Comparison of ENCODE assay signal across 26 mouse cellular contexts in genomic region chr5:67628180-67628940, GRCm38 (mm10). TPM values are rescaled to one million over a fixed set of nuclear protein-coding genes. Genes with fewer than 3 reads are reported as not detected.
DNase-seq lines count a peak whose midpoint lies in the region; ATAC-seq lines count a peak whose summit lies in the region.
"Had no signal": no experiment of that assay in that cellular context is flagged by ENCODE, and none has a peak within 500 bp of the region (broad histone marks: within the 10 kb centered on the region; RNA-seq: fewer than 3 reads in every experiment).

No protein-coding gene starts in this region.

- peaks cover 6% of the 10 kb centered on the region for H3K4me1 ChIP-seq in kidney, embryonic 16.5 days (ENCODE audit: insufficient read depth, low read length)
- H3K4me1 ChIP-seq in midbrain, embryonic 10.5 days = peaks cover 39% of the 10 kb centered on the region
- H3K4me1 ChIP-seq in midbrain, embryonic 11.5 days (ENCODE audit: control insufficient read depth, insufficient read depth, low read length) = peaks cover 4% of the 10 kb centered on the region
- no peaks in the 10 kb centered on the region for H3K4me1 ChIP-seq in intestine, embryonic 16.5 days (ENCODE audit: control insufficient read depth, insufficient read depth, low read length)
- H3K4me1 ChIP-seq in stomach, embryonic 16.5 days (ENCODE audit: control insufficient read depth, insufficient read depth, low read length) = peaks cover 10% of the 10 kb centered on the region; the same call in 1 of the 2 replicates
- peaks cover 6% of the 10 kb centered on the region for H3K4me1 ChIP-seq in forebrain, embryonic 13.5 days
- H3K4me1 ChIP-seq: limb, embryonic 15.5 days had no signal

- peak; percentile 1 for DNase-seq in kidney, adult 18-20 months
- peak; percentile 12 for DNase-seq in midbrain, embryonic 10.5 days (ENCODE audit: low spot score)
- DNase-seq in midbrain, embryonic 11.5 days (ENCODE audit: low spot score, missing footprints) = no peak
- DNase-seq: adrenal gland, adult 8-10 months; B cell, adult 2 months; cerebellum, adult 11-12 months; gastrocnemius, postnatal 14 days; heart, adult 18-20 months; heart, postnatal 14 days; kidney, adult 9 months; kidney, postnatal 36 days; right cerebral cortex, postnatal 14 days had no signal

- H3K9me3 ChIP-seq in kidney, embryonic 16.5 days (ENCODE audit: low read length) = no peaks in the 10 kb centered on the region
- H3K9me3 ChIP-seq in midbrain, embryonic 10.5 days (replicated peaks) = no peaks in the 10 kb centered on the region
- H3K9me3 ChIP-seq in midbrain, embryonic 11.5 days (ENCODE audit: control insufficient read depth, low read length) = no peaks in the 10 kb centered on the region
- H3K9me3 ChIP-seq in intestine, embryonic 16.5 days (ENCODE audit: control insufficient read depth, low read length) = no peaks in the 10 kb centered on the region
- H3K9me3 ChIP-seq in stomach, embryonic 16.5 days (replicated peaks; ENCODE audit: control insufficient read depth, low read length) = no peaks in the 10 kb centered on the region
- no peaks in the 10 kb centered on the region for H3K9me3 ChIP-seq in forebrain, embryonic 13.5 days (replicated peaks)
- H3K9me3 ChIP-seq: embryonic facial prominence, embryonic 10.5 days; G1E; heart, embryonic 13.5 days; limb, embryonic 15.5 days; midbrain, embryonic 12.5 days had no signal

- no peak overlapping the region for H3K4me3 ChIP-seq in kidney, embryonic 16.5 days (ENCODE audit: low read length)
- H3K4me3 ChIP-seq in midbrain, embryonic 10.5 days = no peak overlapping the region
- no peak overlapping the region for H3K4me3 ChIP-seq in midbrain, embryonic 11.5 days (ENCODE audit: low read depth, low read length)
- H3K4me3 ChIP-seq in intestine, embryonic 16.5 days (ENCODE audit: low read length) = no peak overlapping the region
- H3K4me3 ChIP-seq in stomach, embryonic 16.5 days (replicated peaks; ENCODE audit: low read length) = no peak overlapping the region
- no peak overlapping the region for H3K4me3 ChIP-seq in forebrain, embryonic 13.5 days
- H3K4me3 ChIP-seq: embryonic facial prominence, embryonic 10.5 days; heart, embryonic 13.5 days; limb, embryonic 15.5 days; midbrain, embryonic 12.5 days had no signal

- no peak for ATAC-seq in kidney, embryonic 16.5 days (ENCODE audit: low FRiP score, low TSS enrichment)
- no peak for ATAC-seq in midbrain, embryonic 11.5 days (ENCODE audit: low FRiP score)
- peak; percentile 23; the same call in 1 of the 2 replicates for ATAC-seq in intestine, embryonic 16.5 days
- peak; percentile 81; the same call in 1 of the 2 replicates for ATAC-seq in stomach, embryonic 16.5 days (ENCODE audit: insufficient read depth, low FRiP score)
- no peak for ATAC-seq in forebrain, embryonic 13.5 days
- ATAC-seq: activated CD4-positive, CD25-positive, alpha-beta regulatory T cell, adult 4 months; forebrain, embryonic 16.5 days; hindbrain, postnatal 0 days; Patski had no signal

- WGBS in kidney, embryonic 16.5 days = 59% methylated on average over 9 of the region's 9 CpGs
- 63% methylated on average over 9 of the region's 9 CpGs for WGBS in midbrain, embryonic 10.5 days
- WGBS in midbrain, embryonic 11.5 days = 70% methylated on average over 9 of the region's 9 CpGs
- 55% methylated on average over 9 of the region's 9 CpGs for WGBS in intestine, embryonic 16.5 days
- 58% methylated on average over 9 of the region's 9 CpGs for WGBS in stomach, embryonic 16.5 days
- 81% methylated on average over 9 of the region's 9 CpGs for WGBS in forebrain, embryonic 13.5 days

- no peak overlapping the region for H3K27ac ChIP-seq in kidney, embryonic 16.5 days (ENCODE audit: low read length)
- H3K27ac ChIP-seq in midbrain, embryonic 10.5 days (replicated peaks) = peak overlapping the region; percentile 38; the same call in 1 of the 2 replicates
- H3K27ac ChIP-seq in midbrain, embryonic 11.5 days (ENCODE audit: low read depth, low read length) = no peak overlapping the region
- H3K27ac ChIP-seq in intestine, embryonic 16.5 days (ENCODE audit: low read length) = no peak overlapping the region
- peak overlapping the region; percentile 78 for H3K27ac ChIP-seq in stomach, embryonic 16.5 days (ENCODE audit: low read length)
- H3K27ac ChIP-seq in forebrain, embryonic 13.5 days = no peak overlapping the region
- H3K27ac ChIP-seq: embryonic facial prominence, embryonic 10.5 days; heart, embryonic 13.5 days; hindbrain, postnatal 0 days; limb, embryonic 15.5 days; midbrain, embryonic 12.5 days had no signal

- H3K4me2 ChIP-seq in kidney, embryonic 16.5 days (replicated peaks; ENCODE audit: low read depth, low read length) = no peak overlapping the region
- H3K4me2 ChIP-seq in midbrain, embryonic 11.5 days = no peak overlapping the region
- no peak overlapping the region for H3K4me2 ChIP-seq in intestine, embryonic 16.5 days (ENCODE audit: low read depth, low read length)
- no peak overlapping the region for H3K4me2 ChIP-seq in stomach, embryonic 16.5 days (ENCODE audit: low read depth, low read length)
- H3K4me2 ChIP-seq in forebrain, embryonic 13.5 days = no peak overlapping the region
- H3K4me2 ChIP-seq: heart, embryonic 13.5 days; limb, embryonic 15.5 days; midbrain, embryonic 12.5 days had no signal

- no peaks in the 10 kb centered on the region for H3K36me3 ChIP-seq in kidney, embryonic 16.5 days (ENCODE audit: insufficient read depth, low read length)
- H3K36me3 ChIP-seq in midbrain, embryonic 10.5 days = no peaks in the 10 kb centered on the region; the same call in 1 of the 2 replicates
- no peaks in the 10 kb centered on the region for H3K36me3 ChIP-seq in midbrain, embryonic 11.5 days (ENCODE audit: control insufficient read depth, insufficient read depth, low read length)
- no peaks in the 10 kb centered on the region for H3K36me3 ChIP-seq in intestine, embryonic 16.5 days (ENCODE audit: control insufficient read depth, insufficient read depth, low read length)
- no peaks in the 10 kb centered on the region for H3K36me3 ChIP-seq in stomach, embryonic 16.5 days (ENCODE audit: control insufficient read depth, insufficient read depth, low read length)
- H3K36me3 ChIP-seq in forebrain, embryonic 13.5 days (ENCODE audit: poor library complexity, severe bottlenecking) = peaks cover 6% of the 10 kb centered on the region; the same call in 1 of the 2 replicates
- H3K36me3 ChIP-seq: embryonic facial prominence, embryonic 10.5 days; heart, embryonic 13.5 days; limb, embryonic 15.5 days; midbrain, embryonic 12.5 days had no signal

- H3K27me3 ChIP-seq in kidney, embryonic 16.5 days (ENCODE audit: insufficient read depth, low read length) = no peaks in the 10 kb centered on the region
- H3K27me3 ChIP-seq in midbrain, embryonic 10.5 days (ENCODE audit: low read depth, poor library complexity, severe bottlenecking) = peaks cover 76% of the 10 kb centered on the region
- peaks cover 37% of the 10 kb centered on the region for H3K27me3 ChIP-seq in midbrain, embryonic 11.5 days (ENCODE audit: control insufficient read depth, insufficient read depth, low read length)
- H3K27me3 ChIP-seq in intestine, embryonic 16.5 days (replicated peaks; ENCODE audit: control insufficient read depth, insufficient read depth, low read length) = no peaks in the 10 kb centered on the region
- H3K27me3 ChIP-seq in stomach, embryonic 16.5 days (ENCODE audit: control insufficient read depth, insufficient read depth, low read length) = no peaks in the 10 kb centered on the region
- H3K27me3 ChIP-seq in forebrain, embryonic 13.5 days = no peaks in the 10 kb centered on the region; the same call in 1 of the 2 replicates
- H3K27me3 ChIP-seq: CH12.LX; heart, embryonic 13.5 days; limb, embryonic 15.5 days had no signal

- H3K9ac ChIP-seq in kidney, embryonic 16.5 days (replicated peaks; ENCODE audit: low read length) = no peak overlapping the region
- no peak overlapping the region for H3K9ac ChIP-seq in midbrain, embryonic 11.5 days (ENCODE audit: low read length)
- H3K9ac ChIP-seq in intestine, embryonic 16.5 days (ENCODE audit: low read depth, low read length) = no peak overlapping the region
- H3K9ac ChIP-seq in stomach, embryonic 16.5 days (ENCODE audit: low read length) = no peak overlapping the region
- no peak overlapping the region for H3K9ac ChIP-seq in forebrain, embryonic 13.5 days
- H3K9ac ChIP-seq: heart, embryonic 13.5 days; limb, embryonic 15.5 days; midbrain, embryonic 12.5 days had no signal

RNA-seq across cellular contexts. Expression of gene Shisa3, which starts 20.7 kb away (rescaled TPM):
- 92.3 and 109 TPM in 2 replicates for polyA plus RNA-seq in kidney, embryonic 16.5 days (2015; fragmentation: Nextera tagmentation; extraction: Ambion mirVana)
- polyA plus RNA-seq in midbrain, embryonic 10.5 days (2016; fragmentation: Nextera tagmentation; extraction: Ambion mirVana) = 16.2 and 30.1 TPM in 2 replicates
- polyA plus RNA-seq in midbrain, embryonic 11.5 days (2014; fragmentation: Nextera tagmentation; extraction: Ambion mirVana) = 22.5 and 23.1 TPM in 2 replicates
- polyA plus RNA-seq in intestine, embryonic 16.5 days (2015; fragmentation: Nextera tagmentation; extraction: Ambion mirVana) = 14.2 and 15.1 TPM in 2 replicates
- polyA plus RNA-seq in stomach, embryonic 16.5 days (2015; fragmentation: Nextera tagmentation; extraction: Ambion mirVana) = 29.3 and 33.1 TPM in 2 replicates
- 0.39 and 0.67 TPM in 2 replicates for polyA plus RNA-seq in forebrain, embryonic 13.5 days (2015; fragmentation: Nextera tagmentation; extraction: Ambion mirVana)
- polyA plus RNA-seq: G1E, Patski had no signal

Comparison
In these comparisons a context has a peak if more than half of its experiments do, and no peak if none do; other contexts are left out.
1. H3K27ac ChIP-seq: peak in midbrain, embryonic 10.5 days (single experiment) and stomach, embryonic 16.5 days (single experiment); none in kidney, embryonic 16.5 days (single experiment), midbrain, embryonic 11.5 days (single experiment), intestine, embryonic 16.5 days (single experiment) and forebrain, embryonic 13.5 days (single experiment).
2. ATAC-seq: peak in intestine, embryonic 16.5 days (single experiment) and stomach, embryonic 16.5 days (single experiment); none in kidney, embryonic 16.5 days (single experiment), midbrain, embryonic 11.5 days (single experiment) and forebrain, embryonic 13.5 days (single experiment).